Mouse (Mus musculus) spleen, adult 2 months (tissue): ENCODE measurements around the gene Pex3.

Source experiments
- CTCF ChIP-seq: fragments of 200-500 bp; IDR thresholded peaks from 2 replicates; pipeline ENCODE4 v1.5.1; 2011; ENCODE audit warnings: mild to moderate bottlenecking, inconsistent platforms; ENCODE audit not compliant: insufficient read depth, insufficient read length, insufficient replicate concordance; ENCODE audit errors: extremely low read depth
- POLR2A ChIP-seq: fragments of 200-500 bp; IDR thresholded peaks from 2 replicates; pipeline ENCODE4 v1.6.1; 2011; ENCODE audit warnings: low read depth, low read length, inconsistent platforms

DNA sequence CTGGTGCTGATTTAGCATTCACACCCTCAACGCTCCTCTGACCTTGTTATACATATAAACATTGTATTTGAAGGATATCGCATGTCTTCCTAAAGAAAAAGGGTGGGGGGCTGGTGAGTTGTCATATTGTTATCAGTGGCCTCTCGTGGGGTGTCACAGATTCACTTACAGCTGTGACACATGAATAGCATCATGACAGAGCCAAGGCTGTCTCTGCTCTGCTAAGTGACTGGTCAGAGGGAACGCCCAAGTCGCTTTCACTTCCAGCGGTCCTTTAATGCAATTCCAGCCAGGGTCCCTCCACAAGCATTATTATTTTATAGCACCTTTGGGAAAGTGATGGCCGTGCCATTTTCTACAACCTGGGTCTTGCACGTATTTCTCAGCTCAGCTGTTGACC lies 44.5 kb upstream of the Pex3 start:
- no peak for TF ChIP-seq CTCF
- no peak for TF ChIP-seq POLR2A
